Mouse (Mus musculus): Measurements from ENCODE around the gene Ces1d.
"Not testable (repeated sequence)": the region's sequence is repeated elsewhere in the genome, so short reads cannot be mapped to it uniquely, and the experiment has no call there.

Gene Ces1d

DNA sequence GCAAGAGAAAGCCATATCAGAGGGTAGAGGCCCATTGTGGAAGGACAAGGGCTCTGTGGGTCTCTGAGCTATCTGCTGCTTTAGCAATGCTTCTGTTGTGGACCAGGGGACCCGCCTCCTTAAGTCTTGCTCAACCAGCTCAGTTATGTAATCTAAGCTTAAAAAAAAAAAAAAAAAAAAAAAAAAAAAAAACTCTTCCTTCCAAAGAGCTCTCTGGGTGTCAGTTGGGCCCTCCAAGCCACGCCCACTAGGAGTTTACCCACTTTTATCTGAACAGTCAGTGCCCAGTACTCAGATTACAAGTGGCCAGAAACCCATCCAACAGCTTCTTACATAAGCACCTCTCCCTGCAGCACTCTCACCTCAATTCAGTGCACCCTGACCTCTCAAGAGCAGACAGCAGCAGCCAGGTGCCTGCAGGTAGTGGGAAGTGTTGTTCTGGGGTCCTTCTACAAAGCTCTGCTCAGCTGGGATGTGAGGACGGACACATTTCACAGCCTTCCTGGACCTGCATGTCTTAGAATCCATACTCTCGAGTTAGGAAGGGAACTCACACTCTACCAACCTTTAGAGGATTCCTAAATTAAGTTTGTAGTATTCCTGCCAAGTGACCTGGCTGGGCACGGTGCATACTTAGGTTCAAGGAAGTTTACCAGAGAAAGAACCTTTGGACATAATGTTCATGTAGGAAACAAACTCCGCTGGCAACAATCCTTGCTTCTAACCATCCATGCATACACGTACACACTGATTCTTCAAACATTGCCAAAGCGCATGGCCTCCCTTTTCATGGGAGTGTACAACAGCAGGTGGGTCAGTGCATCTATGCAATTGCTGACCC is at the start of gene Ces1d:
Ces1d (minus strand) TSS at position 154 of the 841 bp plus-strand sequence.
- DNase-seq (ENCODE audit: low spot score): peak; percentile 61

DNA sequence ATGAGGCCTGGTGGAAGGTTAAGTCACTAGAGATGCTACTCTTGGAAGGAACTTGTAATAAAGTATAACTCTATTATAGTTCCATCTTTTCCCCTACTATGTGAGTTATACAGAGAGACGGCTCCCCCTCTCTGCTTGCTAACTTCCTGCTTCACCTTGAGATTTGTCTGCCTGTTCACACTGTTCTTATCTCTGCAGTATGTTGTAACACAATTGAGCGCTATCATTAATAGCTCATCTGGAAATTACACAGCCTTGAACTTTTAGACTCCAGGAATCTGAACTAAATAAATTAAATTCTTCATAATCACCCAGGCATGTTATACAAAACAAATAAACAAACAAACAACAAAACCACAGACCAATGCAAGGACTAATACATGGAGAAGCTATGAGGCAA is 48.4 kb upstream of the Ces1d start:
- DNase-seq (ENCODE audit: low spot score): no peak

DNA sequence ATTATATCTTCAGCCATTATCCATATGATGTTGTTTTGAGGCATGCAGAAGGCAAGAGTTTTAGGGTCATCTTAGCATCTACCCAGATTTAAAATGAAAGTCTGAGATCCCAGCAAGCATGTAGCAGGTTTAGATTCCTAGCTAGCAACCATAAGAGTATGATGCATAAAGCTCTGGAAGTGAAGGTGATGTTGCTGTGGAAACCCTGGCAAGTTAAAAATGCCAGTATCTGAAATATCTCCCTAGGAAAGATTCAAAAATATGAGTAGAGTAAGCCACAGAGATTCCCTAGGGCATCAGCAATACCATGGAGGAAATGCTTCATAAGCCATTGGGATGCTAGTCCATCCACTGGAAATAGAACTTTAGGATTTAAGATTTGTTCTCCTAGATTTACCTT is 42.2 kb upstream of the Ces1d start:
- DNase-seq (ENCODE audit: low spot score): no peak

DNA sequence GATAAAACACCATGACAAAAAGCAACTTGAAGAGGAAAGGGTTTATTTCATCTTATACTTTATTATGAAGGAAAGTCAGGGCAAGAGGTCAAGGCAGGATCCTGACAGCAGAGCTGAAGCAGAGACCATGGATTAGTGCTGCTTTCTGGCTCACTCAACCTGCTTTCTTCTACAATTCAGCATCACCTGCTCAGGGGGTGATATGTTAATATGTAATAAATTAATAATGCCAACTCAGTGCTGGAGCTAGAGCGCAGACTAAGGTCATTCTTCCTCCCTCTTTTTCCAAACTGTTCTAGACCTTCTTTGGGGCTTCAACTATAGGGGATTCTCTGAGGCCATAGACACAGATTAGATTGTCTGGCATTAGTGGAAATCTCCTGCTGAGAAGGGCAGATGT is 38.0 kb upstream of the Ces1d start:
- DNase-seq (ENCODE audit: low spot score): no peak

DNA sequence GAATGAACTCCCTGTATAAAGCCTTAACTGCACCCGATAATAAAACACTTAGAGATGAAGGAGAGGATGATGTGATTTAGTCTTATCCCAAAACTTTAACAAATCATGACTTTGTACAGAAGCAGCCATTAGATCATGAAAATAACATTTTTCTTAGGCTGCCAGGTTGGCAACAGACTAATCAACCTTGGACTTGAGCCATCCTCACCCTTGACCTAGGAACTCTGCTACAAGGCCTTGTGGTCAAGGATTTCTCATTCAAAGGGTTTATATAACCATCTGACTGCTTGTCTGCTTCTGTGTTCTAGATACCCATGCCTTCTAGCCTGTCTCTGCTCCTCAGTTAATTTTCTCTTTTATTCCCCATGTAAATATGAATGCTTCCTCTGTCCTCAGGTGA is 37.1 kb upstream of the Ces1d start:
- no peak for DNase-seq (ENCODE audit: low spot score)

DNA sequence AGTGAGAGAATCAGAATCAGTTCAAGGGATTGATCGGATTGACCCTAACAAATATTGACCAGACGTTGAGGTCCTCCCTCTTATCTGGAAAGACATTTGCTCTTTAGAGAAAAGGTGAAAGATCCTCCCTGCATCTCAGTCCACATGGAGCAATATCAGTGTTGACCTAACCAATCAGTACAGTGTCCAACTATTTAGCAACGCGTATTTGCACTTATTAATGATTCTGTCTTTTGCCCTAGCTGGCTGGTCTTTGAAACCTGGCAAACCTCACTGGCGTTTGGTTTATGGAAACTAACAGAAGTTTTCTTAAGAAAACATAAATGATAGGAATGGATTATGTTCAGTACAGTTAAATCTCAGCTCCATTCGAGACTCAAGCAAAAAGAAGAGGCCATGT is 36.4 kb upstream of the Ces1d start:
- DNase-seq (ENCODE audit: low spot score): no peak

DNA sequence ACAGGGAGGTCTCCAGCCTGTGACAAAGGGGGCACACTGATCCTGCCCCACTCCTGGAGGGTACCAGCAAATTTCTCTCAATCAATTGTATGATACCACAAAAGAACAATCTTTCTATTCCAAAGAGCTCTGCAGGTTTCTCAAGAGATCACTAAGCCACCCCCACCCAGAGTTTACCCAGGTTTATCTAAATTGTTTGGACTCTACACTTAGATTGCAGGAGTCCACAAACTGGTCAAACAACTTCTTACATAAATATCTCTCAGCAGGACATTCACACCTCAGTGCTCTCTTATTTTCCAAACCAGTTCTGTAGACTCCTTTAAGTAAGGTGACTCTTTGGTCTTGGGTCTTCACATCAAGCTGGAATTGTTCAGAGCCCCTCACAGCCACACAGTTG is 31.8 kb upstream of the Ces1d start, which contains the start of gene Ces1e:
Ces1e (minus strand) TSS at position 174 of the 400 bp plus-strand sequence.
- DNase-seq (ENCODE audit: low spot score): peak; percentile 4

DNA sequence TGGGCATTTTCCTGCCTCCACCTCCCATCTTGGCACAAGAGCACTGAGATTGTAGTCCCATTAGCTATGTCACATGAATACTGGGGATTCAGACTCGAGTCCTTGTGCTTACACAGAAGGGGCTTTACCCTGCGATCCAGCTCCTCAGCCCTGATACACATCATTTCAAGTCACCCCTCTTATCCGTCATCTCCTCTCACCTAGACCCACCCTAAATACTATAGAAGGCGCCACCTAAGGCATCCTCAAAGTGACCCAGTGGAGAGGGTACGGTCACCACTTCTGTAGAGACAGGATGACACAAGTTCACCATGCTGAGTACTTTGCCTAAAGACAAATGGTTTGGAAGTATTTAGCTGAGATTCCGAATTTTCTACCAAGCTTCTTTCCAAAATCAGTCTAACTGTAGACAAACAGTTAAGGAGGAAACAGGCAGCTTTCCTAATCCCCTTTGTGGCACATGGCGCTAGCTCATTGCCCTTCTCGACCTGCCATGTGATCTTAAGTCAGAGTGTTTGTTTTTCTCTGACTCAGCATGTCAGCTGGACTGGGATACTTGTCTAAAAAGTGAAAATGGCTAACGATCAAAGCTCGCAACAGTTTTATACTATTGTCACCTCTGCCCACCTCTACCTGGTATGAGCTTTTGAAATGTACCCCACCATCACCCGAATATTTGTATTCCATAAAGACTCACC is 31.2 kb upstream of the Ces1d start:
- peak; percentile 24 for DNase-seq (ENCODE audit: low spot score)

DNA sequence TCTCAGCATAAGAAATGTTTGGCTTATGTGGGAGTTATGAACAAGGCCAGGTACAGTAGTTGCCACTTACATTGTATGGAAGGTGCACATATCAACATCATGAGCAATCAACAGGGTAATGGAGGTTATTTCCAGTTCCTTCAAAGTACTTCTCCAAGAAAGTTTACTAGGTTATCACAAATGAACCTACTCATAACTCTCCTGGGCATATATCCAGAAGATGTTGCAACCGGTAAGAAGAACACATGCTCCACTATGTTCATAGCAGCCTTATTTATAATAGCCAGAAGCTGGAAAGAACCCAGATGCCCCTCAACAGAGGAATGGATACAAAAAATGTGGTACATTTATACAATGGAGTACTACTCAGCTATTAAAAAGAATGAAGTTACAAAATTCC is 28.8 kb upstream of the Ces1d start:
- DNase-seq (ENCODE audit: low spot score): not testable (repeated sequence)

DNA sequence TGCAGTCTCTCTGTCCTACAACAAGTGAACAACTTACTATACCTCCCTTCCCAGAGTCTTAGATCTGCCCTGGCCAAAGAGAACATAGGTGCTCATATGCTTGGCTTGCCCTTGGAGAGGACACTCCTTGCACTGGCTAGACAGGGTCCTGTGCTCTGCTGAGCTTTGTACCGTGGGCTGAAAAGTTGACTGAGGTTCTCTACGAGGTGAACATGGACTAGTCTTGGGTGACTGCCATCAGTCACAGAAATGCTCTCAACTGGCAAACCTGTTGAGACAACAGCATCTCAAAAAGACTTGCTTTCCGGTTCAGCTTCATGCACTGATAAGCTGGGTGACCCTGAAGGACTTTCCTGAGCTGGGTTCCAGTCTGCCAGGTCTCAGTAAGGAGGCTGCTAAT is 24.3 kb upstream of the Ces1d start:
- no peak for DNase-seq (ENCODE audit: low spot score)

DNA sequence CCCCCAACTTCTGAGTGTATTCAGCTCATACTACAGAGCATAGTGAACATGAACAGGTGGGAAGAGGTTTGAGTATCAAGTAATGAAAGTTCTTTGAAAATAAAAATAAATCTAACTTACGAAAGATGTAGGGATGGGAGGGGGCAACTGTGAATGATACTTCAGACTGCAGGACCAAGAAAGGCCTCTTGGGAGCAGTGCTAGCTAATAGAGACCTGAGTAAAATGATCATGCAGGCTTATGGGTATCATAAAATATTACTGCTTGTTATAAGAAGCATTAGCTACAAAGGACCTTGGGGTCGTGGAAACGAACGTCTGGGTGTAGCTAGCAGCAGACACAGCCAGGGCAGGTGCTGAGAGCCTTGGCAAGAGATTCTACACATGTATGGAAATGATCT is 20.2 kb upstream of the Ces1d start:
- DNase-seq (ENCODE audit: low spot score): no peak

DNA sequence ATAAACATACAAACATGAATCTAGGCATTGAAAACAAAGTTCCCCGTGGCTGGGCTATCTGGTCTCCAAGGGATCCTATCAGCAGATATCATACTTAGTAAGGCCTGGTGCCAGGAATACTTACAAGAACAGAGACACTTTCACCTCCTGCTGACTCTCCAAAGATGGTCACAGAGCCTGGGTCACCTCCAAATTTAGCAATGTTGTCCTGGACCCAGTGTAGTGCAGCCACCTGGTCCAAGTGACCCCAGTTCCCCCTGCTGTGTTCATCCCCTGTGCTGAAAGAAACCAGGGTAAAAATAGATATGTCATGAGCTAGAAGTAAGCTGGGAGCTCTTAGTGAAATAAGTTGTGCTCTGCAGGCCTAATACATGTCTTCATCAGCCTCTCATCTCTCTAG is 19.7 kb upstream of the Ces1d start:
- no peak for DNase-seq (ENCODE audit: low spot score)

DNA sequence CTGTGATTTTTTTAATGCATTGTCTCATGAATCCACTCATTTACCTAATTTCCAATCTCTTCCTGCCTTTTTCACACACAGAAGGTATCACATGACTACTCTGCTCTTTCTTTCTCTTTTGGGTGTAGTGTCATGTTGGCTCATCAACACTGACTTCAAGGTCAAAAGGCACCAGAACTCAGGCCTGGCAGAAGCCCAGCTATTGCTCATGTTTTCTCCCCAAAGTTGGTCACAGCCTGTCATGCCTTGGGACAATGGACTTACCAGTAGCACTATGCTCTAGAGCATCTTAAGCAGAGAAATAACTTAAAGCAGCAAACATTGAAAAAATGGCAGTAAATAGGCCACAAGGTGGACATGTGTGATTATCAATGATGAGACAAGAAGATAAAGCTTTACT is 13.5 kb upstream of the Ces1d start:
- DNase-seq (ENCODE audit: low spot score): no peak

DNA sequence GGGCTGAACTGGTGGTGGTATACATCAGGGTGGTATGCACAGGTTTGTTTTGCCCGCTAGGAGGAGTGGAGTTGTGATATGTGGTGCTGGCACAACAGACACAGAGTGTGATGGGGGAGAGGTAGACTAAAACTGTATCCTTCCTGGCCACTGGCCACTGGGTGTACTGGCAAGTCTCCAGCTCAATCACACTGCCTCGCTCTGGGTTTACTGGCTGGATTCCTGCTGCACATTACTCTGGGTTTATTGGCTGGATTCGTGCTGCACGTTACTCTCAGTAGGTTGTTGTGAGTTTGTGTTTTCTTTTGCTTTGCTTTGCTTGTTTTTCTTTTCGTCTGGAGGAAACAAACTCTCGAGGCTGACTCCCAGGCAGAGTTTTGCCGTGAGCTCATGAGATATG is 1.5 kb upstream of the Ces1d start:
- not testable (repeated sequence) for DNase-seq (ENCODE audit: low spot score)

DNA sequence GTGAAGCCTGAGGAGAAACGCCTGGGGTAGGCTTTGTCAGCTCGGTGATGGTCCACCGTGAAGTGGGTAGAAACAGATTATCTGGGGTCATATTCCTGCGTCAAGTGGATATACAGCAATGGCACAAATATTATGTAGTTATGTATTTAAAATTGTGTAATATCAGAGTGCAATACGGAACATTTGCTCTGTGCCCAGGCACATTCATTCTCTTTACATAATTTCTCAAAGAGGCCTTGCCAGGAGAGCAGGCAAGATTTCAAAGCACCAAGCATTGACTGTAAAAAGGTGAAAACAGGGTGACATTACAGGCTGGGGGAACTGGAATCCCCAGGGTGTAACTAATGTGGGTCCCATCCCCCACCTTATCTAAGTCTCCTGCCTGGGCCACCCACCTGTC is 1.2 kb downstream of the Ces1d start:
- DNase-seq (ENCODE audit: low spot score): no peak

DNA sequence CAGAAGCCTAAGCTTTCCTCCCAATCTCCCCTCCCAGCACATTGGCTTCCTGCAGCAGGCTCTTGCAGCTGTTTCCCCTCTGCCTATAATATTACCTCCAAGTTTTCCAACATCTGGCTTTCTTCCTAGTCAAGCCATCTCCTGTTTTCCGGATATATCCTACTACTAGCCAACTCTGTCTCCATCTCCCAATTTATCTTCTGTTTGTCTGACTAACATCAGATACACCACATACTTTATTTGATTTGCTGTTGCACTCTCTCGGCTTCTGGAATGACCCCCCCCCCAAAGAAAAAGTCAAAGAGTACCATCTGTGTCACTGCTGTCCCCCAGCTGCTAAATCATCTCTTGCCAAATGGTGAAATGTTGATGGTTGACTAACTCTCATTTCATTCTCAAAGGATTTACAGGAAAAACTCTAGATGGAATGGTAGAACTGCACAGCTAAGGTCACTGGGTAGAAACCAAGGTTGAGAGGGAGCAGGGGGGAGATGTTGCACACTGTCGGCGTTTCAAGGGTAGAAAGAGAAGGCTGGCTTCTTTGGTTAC is 17.0 kb downstream of the Ces1d start:
- no peak for DNase-seq (ENCODE audit: low spot score)

DNA sequence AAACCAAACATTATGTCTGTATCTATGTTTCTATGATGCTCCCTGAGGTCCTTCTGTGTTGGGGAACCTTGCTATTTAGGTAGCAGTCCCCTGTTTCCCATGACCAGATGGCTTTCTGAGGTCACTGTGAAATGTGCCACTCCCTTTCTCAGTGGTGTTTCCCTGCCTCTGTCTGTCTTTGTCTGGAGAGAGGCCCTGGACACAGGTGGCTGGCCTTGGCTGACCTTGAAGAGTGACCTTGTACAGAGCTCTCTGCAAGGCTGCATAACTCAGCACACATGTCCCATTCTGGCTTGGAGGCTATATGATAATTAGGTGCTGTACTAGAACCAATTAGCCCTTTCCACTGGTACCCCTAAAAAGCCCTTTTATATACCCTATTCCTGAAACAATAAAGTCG is 21.0 kb downstream of the Ces1d start:
- no peak for DNase-seq (ENCODE audit: low spot score)

DNA sequence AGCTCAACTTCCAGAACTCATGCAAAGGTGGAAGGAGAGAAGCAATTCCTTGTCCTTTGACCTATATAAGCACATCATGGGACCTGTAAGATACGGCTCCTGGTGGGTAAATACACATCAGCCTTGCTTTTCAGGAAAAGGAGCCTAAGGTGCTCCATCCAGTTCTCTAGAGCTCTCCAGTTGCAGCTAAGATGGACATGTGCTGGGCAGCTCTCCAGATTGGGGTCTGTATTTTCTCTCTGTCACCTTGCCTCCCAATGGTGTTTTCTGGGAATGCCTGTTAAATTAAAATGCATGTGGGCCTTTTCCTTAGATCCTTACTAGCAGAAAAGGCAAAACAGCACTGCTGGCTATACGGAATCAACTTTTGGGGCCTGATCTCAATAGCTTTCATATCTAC is 23.1 kb downstream of the Ces1d start:
- no peak for DNase-seq (ENCODE audit: low spot score)

DNA sequence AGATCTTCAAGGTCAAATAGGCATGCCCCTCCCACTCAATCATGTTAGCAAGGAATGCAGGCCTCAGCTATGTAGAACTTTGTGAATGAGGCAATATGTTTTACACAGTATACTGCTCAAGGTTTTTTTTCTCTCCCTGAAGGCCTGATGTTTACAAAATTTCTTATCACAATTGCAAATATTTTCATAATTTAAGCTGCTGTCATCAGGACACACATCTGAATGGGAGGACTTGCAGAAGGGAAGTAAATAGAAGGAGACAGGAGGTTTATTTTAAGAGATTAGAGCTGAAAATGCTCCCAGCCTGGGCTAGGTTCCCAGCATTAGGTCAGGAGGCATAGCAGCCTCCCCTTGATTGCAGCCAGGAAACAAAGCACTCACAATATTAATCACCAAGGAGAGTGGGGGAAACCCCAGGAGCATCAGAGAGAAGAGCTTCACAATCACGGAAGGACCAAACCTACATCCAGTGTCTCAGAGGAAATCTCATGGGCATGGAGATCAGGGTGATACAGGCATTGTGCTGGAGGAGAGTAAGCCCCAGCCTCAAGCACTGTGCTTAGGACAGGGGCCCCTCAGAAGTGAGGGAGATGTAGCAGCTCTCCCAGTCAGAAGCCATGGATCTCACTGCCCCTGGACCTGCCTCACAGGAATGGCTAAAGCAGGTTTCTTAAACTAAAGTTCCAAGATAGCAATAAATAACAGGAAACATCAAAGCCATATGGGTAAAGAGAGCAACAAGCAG is 25.6 kb downstream of the Ces1d start:
- DNase-seq (ENCODE audit: low spot score): peak; percentile 41

DNA sequence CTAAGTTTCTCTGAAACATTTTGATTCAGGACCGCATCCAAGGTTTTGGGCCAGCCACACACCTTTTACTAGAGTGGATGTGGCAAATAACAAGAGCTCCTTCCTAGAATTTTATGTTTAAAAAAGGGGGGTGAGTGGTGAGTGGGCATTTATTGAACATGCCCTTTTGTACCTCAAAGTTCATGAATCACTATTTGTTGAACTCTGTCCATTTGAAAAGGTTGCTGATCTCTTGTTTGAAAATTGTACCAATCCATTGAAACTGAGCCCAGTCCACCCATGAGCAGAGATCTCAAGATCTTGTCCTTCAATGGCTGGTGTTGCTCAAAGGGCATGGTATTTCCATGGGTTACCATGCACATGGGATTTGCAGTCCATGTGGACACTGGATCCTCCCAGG is 34.3 kb downstream of the Ces1d start:
- DNase-seq (ENCODE audit: low spot score): no peak

DNA sequence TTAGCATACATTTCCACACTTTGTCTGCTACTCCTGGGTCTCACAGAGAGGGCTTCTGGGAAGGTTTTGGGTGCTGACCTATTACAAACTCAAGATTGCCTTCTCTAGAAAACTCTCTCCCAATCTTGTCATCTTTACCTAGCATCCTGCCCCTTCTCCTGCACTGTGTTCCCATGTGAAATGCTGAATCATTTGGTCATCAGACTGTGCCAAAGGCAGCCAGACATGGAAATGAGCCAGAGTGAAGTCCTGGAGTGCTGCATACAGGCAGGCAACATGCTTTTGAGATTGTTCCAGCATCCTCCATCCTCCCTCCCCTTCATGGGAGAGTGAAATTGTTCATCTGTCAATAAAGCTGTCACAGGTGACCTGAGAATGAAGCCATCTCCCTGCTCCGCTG is 46.2 kb downstream of the Ces1d start:
- DNase-seq (ENCODE audit: low spot score): no peak

DNA sequence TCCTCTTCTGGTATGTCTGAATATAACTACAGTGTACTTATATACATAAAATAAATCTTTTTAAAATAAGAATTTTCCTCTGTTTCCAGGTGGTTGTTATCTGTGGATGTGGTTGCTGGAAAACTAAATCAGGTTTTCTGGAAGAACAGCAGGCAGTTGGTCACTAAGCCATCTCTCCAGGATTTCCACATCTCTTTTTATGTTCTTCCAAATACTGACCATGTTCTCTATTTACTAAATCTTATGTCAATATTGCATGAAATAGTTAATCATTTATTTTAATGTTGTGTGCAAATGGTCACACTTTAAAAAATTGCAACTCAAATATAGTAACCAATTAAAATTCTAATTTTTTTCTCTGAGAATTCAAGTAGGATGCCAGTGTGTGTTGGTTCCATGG is 50.3 kb downstream of the Ces1d start:
- DNase-seq (ENCODE audit: low spot score): no peak

DNA sequence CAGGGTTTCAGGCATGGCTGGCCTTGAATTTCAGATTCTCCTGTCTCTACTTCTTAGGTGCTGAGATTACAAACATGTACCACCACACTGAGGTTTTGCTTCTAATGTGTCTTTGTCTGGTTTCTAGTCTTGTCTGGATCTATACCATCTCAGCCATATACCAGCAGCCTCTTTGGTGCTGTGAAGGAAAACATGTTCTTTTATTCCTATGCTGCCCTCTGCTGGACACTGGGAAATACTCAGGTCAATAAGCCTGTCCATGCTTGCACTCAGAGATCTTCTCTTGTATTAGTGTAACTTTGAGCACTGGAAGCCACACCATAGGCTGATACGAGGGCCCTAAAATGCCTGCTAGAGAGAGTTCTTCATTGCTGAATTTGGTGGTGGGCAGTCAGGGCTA is 56.9 kb downstream of the Ces1d start:
- peak; percentile 49 for DNase-seq (ENCODE audit: low spot score)
